Mouse (Mus musculus) small intestine, adult 2 months (tissue): ENCODE results near the gene Mgll. TPM values are rescaled to one million over a fixed set of nuclear protein-coding genes. Genes with fewer than 3 reads are reported as not detected.
A peak's percentile ranks its signal among the peaks of the same experiment; 100 is the strongest.

Source experiments
- H3K27ac ChIP-seq: fragments of 200-500 bp; 2 replicates; pipeline ENCODE4 v1.5.1; 2012; ENCODE audit warnings: low read depth, low read length, control low read depth, inconsistent platforms; ENCODE audit not compliant: insufficient read depth
- H3K27me3 ChIP-seq: fragments of 200-500 bp; 2 replicates; pipeline ENCODE4 v1.6.1; 2012; ENCODE audit warnings: mild to moderate bottlenecking, moderate library complexity, low read length, inconsistent platforms; ENCODE audit not compliant: control insufficient read depth, insufficient read depth
- H3K36me3 ChIP-seq: fragments of 200-500 bp; 2 replicates; pipeline ENCODE4 v1.6.1; 2012; ENCODE audit warnings: mild to moderate bottlenecking, low read length, control low read depth, inconsistent platforms; ENCODE audit not compliant: control insufficient read depth, insufficient read depth
- H3K4me1 ChIP-seq: fragments of 200-500 bp; 2 replicates; pipeline ENCODE4 v1.6.1; 2012; ENCODE audit warnings: low read length, inconsistent platforms, mixed read lengths; ENCODE audit not compliant: control insufficient read depth, insufficient read depth, insufficient read length
- H3K4me3 ChIP-seq: fragments of 200-500 bp; 2 replicates; pipeline ENCODE4 v1.5.1; 2012; ENCODE audit warnings: low read depth, mild to moderate bottlenecking, control low read depth, inconsistent platforms, low read length, moderate library complexity
- CTCF ChIP-seq: fragments of 200-500 bp; IDR thresholded peaks from 2 replicates; pipeline ENCODE4 v1.5.1; 2012; ENCODE audit warnings: low read depth, mild to moderate bottlenecking, control low read depth, inconsistent platforms, low read length, moderate library complexity, mixed read lengths; ENCODE audit not compliant: insufficient replicate concordance, insufficient read length; ENCODE audit errors: extremely low read depth
- POLR2A ChIP-seq: fragments of 200-500 bp; IDR thresholded peaks from 2 replicates; pipeline ENCODE4 v1.6.1; 2012; ENCODE audit warnings: low read depth, mild to moderate bottlenecking, control low read depth, inconsistent platforms, low read length, moderate library complexity
- WGBS: fragments of 180-500 bp; shearing (Covaris S2); methylation state at CpG from one replicate; pipeline ENCODE4 v1.1.7; 2018; 5-methylcytosine and 5-hydroxymethylcytosine counted together
- polyA plus RNA-seq: library from polyadenylated mRNA; depleted of rRNA; stranded (reverse); fragments of >200 nt; gene quantifications from 2 replicates; pipeline ENCODE4 v1.2.3, GENCODE M21; 2012

The Mgll gene
- polyA plus RNA-seq, 1 experiment: 29.5 TPM

- WGBS: under 1% methylated on average over 72 of the region's 72 CpGs
- H3K27ac ChIP-seq: peak within 1 kb of the TSS; percentile 55
- TF ChIP-seq CTCF (peak; percentile 60; the same call in 1 of the 2 replicates), POLR2A (peak; percentile 62)
- H3K4me1 ChIP-seq: peaks cover 5% of the 10 kb centered on the region
- H3K27me3 ChIP-seq: no peaks in the 10 kb centered on the region
- peak within 1 kb of the TSS; percentile 76 for H3K4me3 ChIP-seq
- peaks cover 21% of the 10 kb centered on the region for H3K36me3 ChIP-seq
Observed at GRCm38 (mm10) chr6:88841781-88842689, 117.8 kb downstream of the Mgll start, which contains the start of gene Abtb1. Gene Abtb1, minus strand, starts transcription at chr6:88841984.

DNA sequence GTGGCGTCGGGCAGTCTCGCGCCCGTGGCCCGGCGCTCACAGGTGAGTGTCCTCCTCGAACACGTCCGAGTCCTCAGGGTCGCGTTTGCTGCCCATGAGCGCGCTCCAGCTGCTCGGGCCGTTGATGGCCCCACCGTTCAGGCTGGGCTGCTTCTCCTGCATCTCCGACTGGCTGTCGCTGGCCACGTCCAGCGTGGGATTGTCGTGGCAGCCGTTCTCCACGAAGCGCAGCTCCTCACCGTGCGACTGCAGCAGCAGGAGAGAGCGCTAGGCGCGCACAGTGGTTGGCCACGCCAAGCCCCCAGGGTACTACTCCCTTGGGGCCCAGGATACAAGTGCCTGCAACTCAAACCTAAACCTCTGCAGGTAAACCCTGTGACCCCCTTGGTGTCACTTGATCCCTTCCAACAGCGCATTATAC lies 118.5 kb downstream of the Mgll start:
- Histone ChIP-seq H3K4me3 (peak overlapping the region; percentile 76), H3K27ac (no peak overlapping the region), H3K4me1 (peaks cover 5% of the 10 kb centered on the region), H3K27me3 (no peaks in the 10 kb centered on the region), H3K36me3 (peaks cover 16% of the 10 kb centered on the region)
- TF ChIP-seq POLR2A (no peak), CTCF (no peak)
- 1% methylated on average over 32 of the region's 32 CpGs for WGBS

DNA sequence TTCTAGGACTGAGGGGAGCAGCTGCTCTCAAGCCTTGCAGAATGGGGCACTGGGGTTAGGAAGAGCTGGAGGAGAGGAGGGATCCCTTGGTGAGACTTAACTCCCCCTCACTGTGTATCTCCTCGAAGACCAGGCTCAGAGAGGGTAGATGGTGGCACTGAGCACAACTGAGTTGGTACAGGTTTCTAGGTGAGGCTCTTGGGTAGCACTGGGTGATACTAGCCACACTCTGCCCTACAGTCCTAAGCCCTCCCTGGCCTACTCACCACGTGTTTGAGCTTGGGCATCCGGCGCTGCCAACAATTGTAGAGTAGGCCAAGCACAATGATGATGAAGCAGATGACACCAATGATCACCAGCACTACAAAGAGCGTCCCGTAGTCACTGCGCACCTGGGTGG lies 119.0 kb downstream of the Mgll start:
- Histone ChIP-seq H3K4me1 (peaks cover 5% of the 10 kb centered on the region), H3K27ac (no peak overlapping the region), H3K4me3 (peak overlapping the region; percentile 76), H3K27me3 (no peaks in the 10 kb centered on the region), H3K36me3 (peaks cover 11% of the 10 kb centered on the region)
- no peak for TF ChIP-seq POLR2A
- no peak for TF ChIP-seq CTCF
- 83% methylated on average over 7 of the region's 7 CpGs for WGBS

DNA sequence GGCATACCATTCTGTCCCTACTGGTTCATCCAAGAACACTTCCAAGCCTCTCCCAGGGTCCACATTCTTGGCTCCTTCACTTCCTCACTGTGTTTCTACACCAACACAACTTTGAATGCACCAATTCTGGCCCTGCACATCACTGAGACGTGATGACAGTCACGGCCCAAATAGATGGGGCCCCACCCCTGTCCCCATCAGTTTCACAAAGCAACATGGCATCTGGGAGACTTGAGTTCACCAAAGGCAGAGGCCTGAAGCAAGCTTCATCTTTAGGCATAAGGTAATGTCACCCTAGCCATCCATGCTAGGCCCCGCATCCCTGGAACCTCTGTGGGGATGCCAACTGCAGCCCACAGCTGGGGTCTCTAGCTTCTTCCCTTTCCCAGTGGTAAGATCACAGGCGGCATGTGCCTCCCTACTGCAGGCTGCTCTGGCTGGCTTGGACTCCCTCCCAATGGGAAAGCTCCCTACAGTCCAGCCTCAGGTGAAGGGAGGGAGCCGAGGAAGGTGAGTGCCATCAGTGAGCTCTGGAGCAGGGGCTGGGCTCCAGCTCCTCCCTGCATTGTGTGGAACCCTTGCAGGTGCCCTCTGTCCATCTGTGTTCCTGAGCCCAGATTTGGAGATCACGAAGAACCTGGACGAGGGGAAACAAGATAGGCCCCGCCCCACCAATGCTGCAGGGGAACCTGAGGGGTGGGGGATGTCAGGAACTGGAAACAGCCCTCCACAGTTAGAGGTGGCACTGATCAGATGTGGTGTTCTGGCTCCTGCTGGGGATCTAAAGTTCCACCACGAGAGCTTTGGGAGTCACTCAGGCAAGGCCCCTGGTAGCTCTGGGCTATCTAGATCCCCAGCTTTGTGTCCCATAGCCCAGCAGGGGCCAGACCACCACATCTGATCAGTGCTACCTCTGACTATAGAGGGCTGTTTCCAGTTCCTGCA lies 119.8 kb downstream of the Mgll start:
- no peak overlapping the region for H3K4me3 ChIP-seq

DNA sequence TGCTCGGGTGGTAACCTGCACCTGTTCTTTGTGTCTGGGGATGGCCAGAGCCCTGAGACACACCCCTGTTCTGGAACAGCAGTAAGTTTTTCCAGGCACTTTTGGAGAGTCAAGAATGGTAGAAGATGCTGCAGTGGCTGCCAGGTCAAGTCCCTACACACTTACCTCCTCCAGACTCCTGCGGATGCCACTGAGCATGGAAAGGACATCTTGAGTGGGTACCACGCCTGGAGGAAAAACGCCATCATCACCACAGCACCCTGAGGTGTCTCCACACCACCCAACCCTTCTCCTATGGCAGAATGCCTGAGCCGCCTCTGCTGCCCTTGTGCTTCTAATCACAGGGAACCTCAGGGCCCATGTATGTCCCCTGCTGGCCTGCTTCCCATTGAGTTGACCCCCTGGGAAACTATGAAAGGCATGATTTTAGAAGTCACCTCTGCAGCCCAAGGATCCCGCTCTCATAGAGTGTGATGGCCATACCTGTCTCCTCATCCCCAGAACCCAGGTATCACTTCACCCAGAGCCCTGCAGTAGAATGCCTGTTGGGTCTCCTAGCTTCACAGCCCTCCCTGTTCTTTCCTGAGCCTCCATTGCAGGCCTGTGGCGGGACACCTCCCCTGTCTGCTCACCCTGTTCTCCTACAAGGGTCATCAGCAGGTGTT lies 120.8 kb downstream of the Mgll start:
- peaks cover 5% of the 10 kb centered on the region for H3K4me1 ChIP-seq
- H3K36me3 ChIP-seq: no peaks in the 10 kb centered on the region
- H3K27ac ChIP-seq: no peak overlapping the region
- no peaks in the 10 kb centered on the region for H3K27me3 ChIP-seq
- H3K4me3 ChIP-seq: no peak overlapping the region
- 87% methylated on average over 7 of the region's 7 CpGs for WGBS
- TF ChIP-seq POLR2A (no peak), CTCF (no peak)

More for the DNA sequence above, 119.8 kb downstream of the Mgll start:
- no peak for TF ChIP-seq CTCF
- TF ChIP-seq POLR2A: no peak
- H3K4me1 ChIP-seq: peaks cover 5% of the 10 kb centered on the region
- no peak overlapping the region for H3K27ac ChIP-seq
- 88% methylated on average over 9 of the region's 9 CpGs for WGBS
- H3K36me3 ChIP-seq: peaks cover 4% of the 10 kb centered on the region; the same call in 1 of the 2 replicates
- H3K27me3 ChIP-seq: no peaks in the 10 kb centered on the region

- Histone ChIP-seq H3K27ac (no peak overlapping the region), H3K4me3 (no peak overlapping the region), H3K36me3 (no peaks in the 10 kb centered on the region), H3K4me1 (no peaks in the 10 kb centered on the region; the same call in 1 of the 2 replicates), H3K27me3 (no peaks in the 10 kb centered on the region)
- WGBS: 62% methylated on average over 2 of the region's 2 CpGs
- no peak for TF ChIP-seq CTCF
- TF ChIP-seq POLR2A: no peak
Observed at GRCm38 (mm10) chr6:88847571-88847970, 123.4 kb downstream of the Mgll start.
